In the genomic region with DNA sequence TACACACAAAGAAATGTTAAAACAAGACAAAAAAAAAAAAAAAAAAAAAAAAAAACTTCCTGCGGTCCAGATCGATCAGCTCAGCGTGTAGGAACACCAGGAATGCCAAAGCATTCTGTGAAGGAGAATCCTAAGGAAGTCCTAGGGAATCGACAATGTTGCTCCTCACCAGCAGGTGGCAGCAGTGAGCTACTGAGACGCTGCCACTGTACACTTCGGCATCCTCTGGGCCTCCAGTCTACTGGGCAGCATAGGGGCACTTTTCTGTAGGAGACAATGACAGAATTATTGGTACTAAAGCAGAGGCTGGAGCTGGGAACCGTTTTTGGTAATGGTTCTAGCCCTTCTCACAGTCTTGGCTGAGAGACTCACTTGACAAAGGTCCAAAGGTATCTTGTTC, we compare ENCODE assay signal across 8 mouse cellular contexts. TPM values are rescaled to one million over a fixed set of nuclear protein-coding genes. Genes with fewer than 3 reads are reported as not detected.
DNase-seq lines count a peak whose midpoint lies in the region; ATAC-seq lines count a peak whose summit lies in the region.

No protein-coding gene starts in this region.

- WGBS in intestine, embryonic 14.5 days: under 1% methylated on average over 7 of the region's 7 CpGs

- no peaks in the 10 kb centered on the region for H3K36me3 ChIP-seq in intestine, embryonic 14.5 days (ENCODE audit: control insufficient read depth, insufficient read depth, low read length)

- H3K27ac ChIP-seq in intestine, embryonic 14.5 days (ENCODE audit: low read depth): no peak overlapping the region

- no peak overlapping the region for H3K9ac ChIP-seq in intestine, embryonic 14.5 days (ENCODE audit: low read length)

- H3K27me3 ChIP-seq in intestine, embryonic 14.5 days (replicated peaks; ENCODE audit: control insufficient read depth, insufficient read depth, low read length): no peaks in the 10 kb centered on the region

- intact Hi-C loops in gastrocnemius, postnatal 36 days (cut with DNase I): no loop called here
- intact Hi-C loops in left cerebral cortex, postnatal 10 days (cut with DNase I): loop anchor here (2.0 to 5.0 kb wide), 2 partner anchors 39 to 61 kb away; no protein-coding TSS in a partner anchor

- no peak overlapping the region for H3K4me2 ChIP-seq in intestine, embryonic 14.5 days (ENCODE audit: low read length)

- no peak overlapping the region for H3K4me3 ChIP-seq in intestine, embryonic 14.5 days (ENCODE audit: low read depth, low read length)

- DNase-seq in adrenal gland, adult 18-20 months (ENCODE audit: low spot score in 2 of 2): peak; percentile 86 to 91
- DNase-seq in embryo, embryonic 11 days: peak; percentile 91
- peak; percentile 80 to 81 for DNase-seq in gastrocnemius, postnatal 36 days
- peak; percentile 91 for DNase-seq in intestine, embryonic 14.5 days (ENCODE audit: low spot score)
- peak; percentile 76 to 85 for DNase-seq in left cerebral cortex, postnatal 10 days (ENCODE audit: extremely low spot score in 1 of 2, low spot score in 2 of 2)
- peak; percentile 87 for DNase-seq in right cerebral cortex, postnatal 14 days
- DNase-seq in urinary bladder, postnatal 25 days (ENCODE audit: low spot score): peak; percentile 89

- H3K4me1 ChIP-seq in intestine, embryonic 14.5 days (replicated peaks; ENCODE audit: control insufficient read depth, insufficient read depth, low read length): peaks cover 11% of the 10 kb centered on the region

- H3K9me3 ChIP-seq in intestine, embryonic 14.5 days (ENCODE audit: control insufficient read depth, low read length): no peaks in the 10 kb centered on the region

- ATAC-seq in intestine, embryonic 14.5 days (replicated peaks; ENCODE audit: low FRiP score, low TSS enrichment, low read depth): peak; percentile 68
- ATAC-seq in megakaryocyte-erythroid progenitor cell, adult 5-6 weeks (replicated peaks; ENCODE audit: low FRiP score, low TSS enrichment, poor library complexity, severe bottlenecking): peak; percentile 46; the same call in 1 of the 2 replicates

RNA-seq across cellular contexts. Expression of gene Sp7, which starts 14.6 kb away (rescaled TPM):
- under 1 TPM in 1 of 2 experiments, not detected in 1; 0.10 TPM for total RNA-seq in adrenal gland, adult 18-20 months (2021)
- not detected for total RNA-seq in gastrocnemius, postnatal 36 days (2021)
- polyA plus RNA-seq in intestine, embryonic 14.5 days (2014; fragmentation: Nextera tagmentation; extraction: Ambion mirVana): 1.2 and 1.3 TPM in 2 replicates
- under 1 TPM; 0.26 to 0.39 TPM for total RNA-seq in left cerebral cortex, postnatal 10 days (2021)
- not detected in 2 replicates for total RNA-seq in megakaryocyte-erythroid progenitor cell, adult 5-6 weeks (2014; fragmentation: Nextera tagmentation)
- not detected in 2 replicates for total RNA-seq in megakaryocyte-erythroid progenitor cell, adult 5-6 weeks (2017)

RNA-seq across cellular contexts. Expression of gene Sp1, which starts 24.4 kb away (rescaled TPM):
- 10 to 100 TPM; 61.1 to 62.1 TPM for total RNA-seq in adrenal gland, adult 18-20 months (2021)
- 10 to 100 TPM; 20.2 to 22.8 TPM for total RNA-seq in gastrocnemius, postnatal 36 days (2021)
- polyA plus RNA-seq in intestine, embryonic 14.5 days (2014; fragmentation: Nextera tagmentation; extraction: Ambion mirVana): 14.4 and 15.8 TPM in 2 replicates
- 10 to 100 TPM; 23.1 to 26.4 TPM for total RNA-seq in left cerebral cortex, postnatal 10 days (2021)
- 68.0 and 80.3 TPM in 2 replicates for total RNA-seq in megakaryocyte-erythroid progenitor cell, adult 5-6 weeks (2014; fragmentation: Nextera tagmentation)
- 45.0 and 62.2 TPM in 2 replicates for total RNA-seq in megakaryocyte-erythroid progenitor cell, adult 5-6 weeks (2017)

RNA-seq across cellular contexts. Expression of gene Aaas, which starts 31.0 kb away (rescaled TPM):
- total RNA-seq in adrenal gland, adult 18-20 months (2021): 10 to 100 TPM; 12.0 to 14.7 TPM
- 1 to 10 TPM; 4.3 to 7.3 TPM for total RNA-seq in gastrocnemius, postnatal 36 days (2021)
- 64.1 and 71.2 TPM in 2 replicates for polyA plus RNA-seq in intestine, embryonic 14.5 days (2014; fragmentation: Nextera tagmentation; extraction: Ambion mirVana)
- 10 to 100 TPM; 20.2 to 30.8 TPM for total RNA-seq in left cerebral cortex, postnatal 10 days (2021)
- 145 and 165 TPM in 2 replicates for total RNA-seq in megakaryocyte-erythroid progenitor cell, adult 5-6 weeks (2014; fragmentation: Nextera tagmentation)
- 179 and 207 TPM in 2 replicates for total RNA-seq in megakaryocyte-erythroid progenitor cell, adult 5-6 weeks (2017)

RNA-seq across cellular contexts. Expression of gene Myg1, which starts 50.1 kb away (rescaled TPM):
- 10 to 100 TPM; 48.9 to 54.7 TPM for total RNA-seq in adrenal gland, adult 18-20 months (2021)
- total RNA-seq in gastrocnemius, postnatal 36 days (2021): 10 to 100 TPM; 14.8 to 16.3 TPM
- 104 and 120 TPM in 2 replicates for polyA plus RNA-seq in intestine, embryonic 14.5 days (2014; fragmentation: Nextera tagmentation; extraction: Ambion mirVana)
- 10 to 100 TPM; 48.0 to 53.3 TPM for total RNA-seq in left cerebral cortex, postnatal 10 days (2021)
- total RNA-seq in megakaryocyte-erythroid progenitor cell, adult 5-6 weeks (2014; fragmentation: Nextera tagmentation): 85.2 and 86.5 TPM in 2 replicates
- total RNA-seq in megakaryocyte-erythroid progenitor cell, adult 5-6 weeks (2017): 60.8 and 73.8 TPM in 2 replicates

RNA-seq across cellular contexts. Expression of gene Pfdn5, which starts 55.7 kb away (rescaled TPM):
- total RNA-seq in adrenal gland, adult 18-20 months (2021): 100 to 1,000 TPM; 443 to 458 TPM
- total RNA-seq in gastrocnemius, postnatal 36 days (2021): 100 to 1,000 TPM; 189 to 216 TPM
- polyA plus RNA-seq in intestine, embryonic 14.5 days (2014; fragmentation: Nextera tagmentation; extraction: Ambion mirVana): 450 and 456 TPM in 2 replicates
- total RNA-seq in left cerebral cortex, postnatal 10 days (2021): 100 to 1,000 TPM; 344 to 355 TPM
- total RNA-seq in megakaryocyte-erythroid progenitor cell, adult 5-6 weeks (2014; fragmentation: Nextera tagmentation): 210 and 293 TPM in 2 replicates
- total RNA-seq in megakaryocyte-erythroid progenitor cell, adult 5-6 weeks (2017): 214 and 318 TPM in 2 replicates

Comparison
In these comparisons a context has a peak if more than half of its experiments do, and no peak if none do; other contexts are left out.
1. RNA of gene Aaas, which starts 31.0 kb away (total RNA-seq): 145 to 207 TPM in megakaryocyte-erythroid progenitor cell, adult 5-6 weeks; 20.2 to 30.8 TPM in left cerebral cortex, postnatal 10 days, 12.0 to 14.7 TPM in adrenal gland, adult 18-20 months and 4.3 to 7.3 TPM in gastrocnemius, postnatal 36 days; every median in the first group is over 4 times any median in the second.
2. Peak in every context shown above with its lines, with median percentiles within 50 percentile points of each other: DNase-seq.